Mouse (Mus musculus) stomach, embryonic 15.5 days (tissue): Measurements from ENCODE around the gene Tmcc3. TPM values are rescaled to one million over a fixed set of nuclear protein-coding genes. Genes with fewer than 3 reads are reported as not detected.

Source experiments
- ATAC-seq: fragments of 200-750 bp; cut with Nextera tagmentation; 2 replicates; pipeline ENCODE4 v1.8.0; 2017; ENCODE audit warnings: low read depth, moderate number of reproducible peaks, moderate TSS enrichment; ENCODE audit not compliant: insufficient read depth, low FRiP score
- H3K27ac ChIP-seq: fragments of 300-500 bp; sonication (generic); 2 replicates; pipeline ENCODE4 v1.5.1; 2015; ENCODE audit warnings: mild to moderate bottlenecking, inconsistent platforms
- H3K27me3 ChIP-seq: fragments of 300-500 bp; sonication (generic); replicated peaks from 2 replicates; pipeline ENCODE4 v1.6.1; 2015; ENCODE audit warnings: inconsistent platforms
- H3K36me3 ChIP-seq: fragments of 300-500 bp; sonication (generic); 2 replicates; pipeline ENCODE4 v1.6.1; 2015; ENCODE audit warnings: inconsistent platforms
- H3K4me1 ChIP-seq: fragments of 300-500 bp; sonication (generic); 2 replicates; pipeline ENCODE4 v1.6.1; 2015; ENCODE audit warnings: inconsistent platforms
- H3K4me2 ChIP-seq: fragments of 300-500 bp; sonication (generic); 2 replicates; pipeline ENCODE4 v1.6.1; 2015; ENCODE audit warnings: mild to moderate bottlenecking, inconsistent platforms
- H3K4me3 ChIP-seq: fragments of 300-500 bp; sonication (generic); replicated peaks from 2 replicates; pipeline ENCODE4 v1.5.1; 2015; ENCODE audit warnings: inconsistent platforms
- H3K9ac ChIP-seq: fragments of 300-500 bp; sonication (generic); 2 replicates; pipeline ENCODE4 v1.6.1; 2015; ENCODE audit warnings: inconsistent platforms
- H3K9me3 ChIP-seq: fragments of 300-500 bp; sonication (generic); 2 replicates; pipeline ENCODE4 v1.6.1; 2016; ENCODE audit warnings: inconsistent platforms
- WGBS: fragments of 180-500 bp; shearing (Covaris S2); methylation state at CpG from one replicate; pipeline ENCODE4 v1.1.7; 2015; 5-methylcytosine and 5-hydroxymethylcytosine counted together
- polyA plus RNA-seq: library from polyadenylated mRNA; unstranded; fragments of >200 nt; fragmentation: Nextera tagmentation; extraction: Ambion mirVana; gene quantifications from 2 replicates; pipeline ENCODE4 v1.2.1, GENCODE M21; 2015

Gene Tmcc3
- polyA plus RNA-seq, 1 experiment from 2014 or later: 9.9 TPM

DNA sequence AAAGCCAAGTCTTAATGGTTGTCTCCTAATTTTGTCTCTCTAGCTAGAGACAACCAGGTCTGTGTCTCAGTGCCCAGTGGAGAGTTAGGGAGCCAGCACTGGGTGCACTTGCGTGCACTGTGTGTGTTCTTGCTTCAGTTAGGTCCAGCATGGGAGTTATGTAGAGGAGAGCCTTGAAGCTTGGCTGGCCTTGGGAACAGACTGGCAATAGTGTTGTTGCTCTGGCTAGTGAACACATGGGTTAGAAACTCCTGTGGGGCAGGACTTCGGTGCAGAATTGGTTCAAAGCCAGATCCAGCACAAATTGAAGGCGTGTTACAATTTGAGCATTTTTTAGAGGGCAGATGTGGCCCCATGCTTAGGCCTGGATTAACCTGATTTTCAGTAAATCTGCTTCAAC lies 179.3 kb downstream of the Tmcc3 start:
- no peak overlapping the region for H3K27ac ChIP-seq
- no peak overlapping the region for H3K4me3 ChIP-seq
- 80% methylated on average over 3 of the region's 3 CpGs for WGBS
- H3K4me2 ChIP-seq: no peak overlapping the region
- H3K36me3 ChIP-seq: no peaks in the 10 kb centered on the region
- no peak overlapping the region for H3K9ac ChIP-seq
- H3K27me3 ChIP-seq: no peaks in the 10 kb centered on the region
- ATAC-seq: no peak
- no peaks in the 10 kb centered on the region for H3K4me1 ChIP-seq
- no peaks in the 10 kb centered on the region for H3K9me3 ChIP-seq

DNA sequence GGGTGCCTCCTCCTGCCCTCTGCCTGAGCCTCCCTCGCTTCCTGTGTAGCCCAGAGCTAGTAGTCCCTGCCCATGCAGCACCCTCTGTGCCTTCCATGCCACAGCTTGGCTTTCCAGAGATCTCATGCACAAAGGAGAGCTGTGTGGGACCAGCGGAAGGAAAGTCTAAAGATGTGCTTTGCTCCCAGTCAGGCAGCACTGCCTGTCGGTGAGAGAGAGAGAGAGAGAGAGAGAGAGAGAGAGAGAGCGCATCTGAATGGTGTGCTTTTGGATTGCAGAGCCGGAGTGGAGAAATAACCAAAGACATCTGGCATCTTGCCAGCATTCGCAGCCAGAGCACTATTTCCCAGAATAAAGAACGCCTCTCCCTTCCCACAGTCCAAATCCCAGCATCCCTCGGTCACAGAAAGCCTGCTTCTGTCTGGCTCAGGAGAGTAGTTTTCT lies 182.7 kb downstream of the Tmcc3 start:
- no peak overlapping the region for H3K4me3 ChIP-seq
- ATAC-seq: peak; percentile 45
- H3K36me3 ChIP-seq: no peaks in the 10 kb centered on the region
- H3K4me1 ChIP-seq: no peaks in the 10 kb centered on the region
- 24% methylated on average over 8 of the region's 8 CpGs for WGBS
- H3K27me3 ChIP-seq: no peaks in the 10 kb centered on the region
- H3K9ac ChIP-seq: no peak overlapping the region
- H3K27ac ChIP-seq: no peak overlapping the region
- no peaks in the 10 kb centered on the region for H3K9me3 ChIP-seq
- 0 out of 2 replicates have a peak overlapping the region, but pooled peaks have one; percentile 6 for H3K4me2 ChIP-seq

DNA sequence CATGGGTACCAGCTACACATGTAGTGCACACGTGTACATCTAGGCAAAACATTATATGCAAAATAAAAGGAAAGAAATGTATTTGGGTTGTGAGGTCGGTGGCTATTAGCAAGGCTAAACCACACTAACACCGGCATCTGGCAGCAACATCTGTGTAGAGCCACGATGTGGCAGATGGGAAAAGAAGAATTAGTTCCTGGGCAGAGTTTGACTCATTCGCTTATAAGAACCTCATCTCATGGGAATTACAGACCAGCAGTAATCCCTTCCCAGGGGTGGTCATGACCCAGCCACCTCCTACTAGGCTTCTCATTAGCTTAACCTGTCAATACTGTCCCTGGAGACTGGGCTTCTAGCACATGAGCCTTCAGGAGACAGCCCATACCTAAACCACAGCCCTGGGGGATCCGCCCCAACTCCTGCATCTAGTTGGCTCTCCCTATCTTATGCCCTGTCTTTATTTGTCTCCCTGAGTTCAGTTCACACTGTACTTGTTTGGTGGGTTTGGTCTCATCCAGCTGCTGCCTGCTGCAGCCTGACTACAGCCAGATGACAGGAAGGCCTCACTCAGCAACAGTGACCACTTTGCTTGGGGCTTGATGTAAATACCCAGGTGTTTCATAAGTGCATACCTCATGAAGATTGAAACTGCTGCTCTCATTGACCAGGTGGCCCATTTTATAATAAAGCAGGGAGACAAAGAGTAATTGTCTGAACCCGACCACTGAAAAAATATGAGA lies 183.9 kb downstream of the Tmcc3 start:
- Histone ChIP-seq H3K4me2 (no peak overlapping the region), H3K4me1 (no peaks in the 10 kb centered on the region), H3K9ac (no peak overlapping the region), H3K9me3 (no peaks in the 10 kb centered on the region), H3K4me3 (no peak overlapping the region), H3K36me3 (no peaks in the 10 kb centered on the region), H3K27ac (no peak overlapping the region), H3K27me3 (no peaks in the 10 kb centered on the region)
- no peak for ATAC-seq
- WGBS: 79% methylated on average over 7 of the region's 7 CpGs

DNA sequence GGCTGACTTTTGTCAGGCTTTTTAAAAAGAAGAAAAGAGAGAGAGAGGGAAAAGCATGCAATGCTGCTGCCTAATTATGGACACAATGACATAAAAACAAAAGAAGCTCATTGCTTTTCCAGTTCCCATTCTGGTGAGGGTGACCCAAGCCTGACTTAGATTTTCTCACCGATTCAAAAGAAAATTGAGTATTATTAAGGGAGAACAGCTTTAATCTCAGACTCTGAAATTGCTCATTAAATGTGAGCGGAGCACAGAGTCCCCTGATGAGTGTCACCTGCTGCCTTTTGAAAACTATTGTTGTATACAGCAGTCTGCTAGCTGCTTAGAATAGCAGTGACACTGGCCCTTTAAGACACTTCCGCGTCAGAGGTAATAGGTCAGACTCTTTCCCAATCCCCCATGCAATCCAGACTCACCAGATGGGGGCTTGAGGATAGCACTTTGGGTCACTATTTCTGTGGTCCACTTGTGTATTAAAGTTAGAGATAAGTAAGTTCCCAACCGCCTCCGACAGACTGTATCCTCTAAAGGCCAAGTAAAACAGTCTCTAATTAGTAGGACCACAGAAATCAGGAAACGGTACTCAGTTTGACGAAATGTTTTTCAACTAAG lies 185.2 kb downstream of the Tmcc3 start:
- no peak for ATAC-seq
- H3K9ac ChIP-seq: no peak overlapping the region
- WGBS: 79% methylated on average over 8 of the region's 8 CpGs

DNA sequence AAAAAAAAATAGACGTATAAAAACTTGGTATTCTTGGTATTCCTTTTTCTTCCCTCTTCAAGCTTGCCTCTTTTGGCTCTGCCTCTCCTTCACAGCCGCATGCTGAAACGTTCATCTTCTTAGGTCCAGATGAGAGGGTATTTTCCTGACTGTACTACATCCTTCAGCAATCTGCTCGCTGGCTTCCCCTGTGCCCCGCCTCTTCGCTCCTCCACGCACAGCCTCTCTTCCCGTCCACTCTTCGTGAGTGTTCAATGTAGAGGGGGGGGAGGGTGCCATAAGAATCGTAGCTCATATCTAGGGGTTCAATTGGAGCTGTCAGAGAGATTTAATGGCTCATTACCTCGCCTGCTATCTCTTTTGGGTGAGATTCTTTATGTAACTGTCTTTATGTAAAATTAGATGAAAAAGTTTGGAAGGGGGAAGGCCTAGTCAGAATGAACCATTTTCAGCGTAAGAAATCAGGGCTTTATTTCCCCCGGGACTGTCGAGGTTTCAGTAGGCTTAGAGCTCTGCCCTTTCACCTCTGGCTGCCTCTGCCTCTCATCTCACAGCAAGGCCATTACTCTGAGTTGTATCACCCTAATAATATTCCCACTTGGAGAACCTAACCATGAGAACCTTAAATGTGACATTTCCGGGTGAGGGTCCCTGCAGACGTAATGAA lies 188.6 kb downstream of the Tmcc3 start:
- no peak overlapping the region for H3K9ac ChIP-seq
- no peaks in the 10 kb centered on the region for H3K27me3 ChIP-seq
- H3K4me3 ChIP-seq: no peak overlapping the region
- no peaks in the 10 kb centered on the region for H3K4me1 ChIP-seq
- WGBS: 39% methylated on average over 16 of the region's 16 CpGs
- H3K36me3 ChIP-seq: no peaks in the 10 kb centered on the region
- peak overlapping the region; percentile 22 for H3K27ac ChIP-seq
- no peak overlapping the region for H3K4me2 ChIP-seq
- H3K9me3 ChIP-seq: no peaks in the 10 kb centered on the region
- ATAC-seq: no peak

More for the DNA sequence above, 185.2 kb downstream of the Tmcc3 start:
- H3K9me3 ChIP-seq: no peaks in the 10 kb centered on the region
- no peak overlapping the region for H3K27ac ChIP-seq
- no peaks in the 10 kb centered on the region for H3K4me1 ChIP-seq
- H3K4me2 ChIP-seq: no peak overlapping the region
- no peak overlapping the region for H3K4me3 ChIP-seq
- no peaks in the 10 kb centered on the region for H3K27me3 ChIP-seq
- H3K36me3 ChIP-seq: no peaks in the 10 kb centered on the region

DNA sequence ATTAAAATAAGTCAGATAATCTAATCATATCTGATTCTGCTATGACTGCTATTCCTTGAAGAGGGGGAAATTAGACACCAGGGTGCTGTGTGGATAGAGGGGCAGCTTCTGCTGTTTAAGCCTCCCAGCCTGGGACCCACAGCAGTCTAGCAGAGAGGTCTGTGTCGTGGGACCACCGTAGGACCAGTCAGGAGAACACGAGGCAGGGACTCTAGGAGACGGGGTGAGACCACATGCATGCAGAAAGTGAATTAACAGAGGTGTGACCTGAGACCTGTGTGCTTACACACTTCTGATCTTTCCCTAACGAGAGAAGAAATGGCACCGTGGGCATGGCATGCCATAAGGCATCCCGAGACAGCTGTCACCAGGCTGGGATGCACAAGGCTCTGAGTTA lies 189.1 kb downstream of the Tmcc3 start:
- no peaks in the 10 kb centered on the region for H3K9me3 ChIP-seq
- H3K4me1 ChIP-seq: no peaks in the 10 kb centered on the region
- H3K9ac ChIP-seq: no peak overlapping the region
- H3K36me3 ChIP-seq: no peaks in the 10 kb centered on the region
- no peak overlapping the region for H3K4me3 ChIP-seq
- no peak overlapping the region for H3K4me2 ChIP-seq
- no peak for ATAC-seq
- 81% methylated on average over 7 of the region's 7 CpGs for WGBS
- H3K27ac ChIP-seq: no peak overlapping the region
- H3K27me3 ChIP-seq: no peaks in the 10 kb centered on the region

DNA sequence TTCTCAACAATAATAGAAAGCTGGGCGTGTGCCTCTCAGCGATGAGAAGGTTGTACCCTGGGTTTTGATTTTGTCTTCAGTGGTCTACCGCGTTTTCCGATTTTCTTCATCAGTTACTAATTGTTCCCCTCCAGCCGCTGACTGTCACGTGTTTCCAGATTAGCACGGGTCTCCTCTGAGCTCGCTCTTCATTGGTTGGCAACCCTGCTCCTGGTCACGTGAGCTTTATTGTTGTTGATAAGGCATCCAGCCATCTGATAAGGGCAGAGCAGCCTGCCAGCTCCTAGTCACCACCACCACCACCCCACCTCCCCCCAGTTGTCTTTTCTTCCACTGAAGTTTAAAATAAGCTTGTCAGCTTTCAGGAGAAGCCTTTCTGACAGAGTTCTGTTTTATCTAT lies 190.0 kb downstream of the Tmcc3 start:
- no peak overlapping the region for H3K4me3 ChIP-seq
- no peaks in the 10 kb centered on the region for H3K36me3 ChIP-seq
- ATAC-seq: no peak
- no peak overlapping the region for H3K4me2 ChIP-seq
- 74% methylated on average over 10 of the region's 10 CpGs for WGBS
- H3K4me1 ChIP-seq: no peaks in the 10 kb centered on the region
- H3K27me3 ChIP-seq: no peaks in the 10 kb centered on the region
- H3K9me3 ChIP-seq: no peaks in the 10 kb centered on the region
- H3K9ac ChIP-seq: no peak overlapping the region
- no peak overlapping the region for H3K27ac ChIP-seq

DNA sequence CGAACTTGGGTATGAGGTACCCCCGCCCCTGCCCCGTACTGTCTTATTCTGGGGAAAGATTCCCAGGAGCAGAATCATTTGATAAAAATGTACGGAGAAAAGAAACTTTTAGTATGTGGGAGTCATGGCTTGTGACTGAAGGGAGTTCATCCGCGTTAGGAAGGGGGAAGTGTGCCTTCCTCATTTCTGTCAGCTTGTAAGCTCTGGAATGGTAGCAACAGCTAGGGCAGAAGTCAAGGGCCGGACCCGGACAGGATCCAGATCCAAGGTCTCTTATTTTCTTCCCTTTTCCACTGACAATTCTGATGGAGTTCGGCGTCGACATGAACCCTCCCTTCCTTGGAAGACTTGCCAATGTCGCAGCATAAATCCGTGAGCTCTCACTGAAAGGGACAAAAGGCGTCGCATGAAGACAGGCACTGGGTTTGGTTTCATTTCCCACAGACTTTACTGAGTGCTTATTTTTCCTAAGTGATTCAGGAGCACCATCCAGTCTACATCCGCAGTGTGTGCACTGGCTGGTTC lies 193.6 kb downstream of the Tmcc3 start:
- WGBS: 64% methylated on average over 16 of the region's 16 CpGs
- no peaks in the 10 kb centered on the region for H3K36me3 ChIP-seq
- no peak for ATAC-seq
- H3K27me3 ChIP-seq: no peaks in the 10 kb centered on the region
- no peak overlapping the region for H3K4me2 ChIP-seq
- H3K4me3 ChIP-seq: no peak overlapping the region
- H3K9me3 ChIP-seq: no peaks in the 10 kb centered on the region
- H3K9ac ChIP-seq: no peak overlapping the region
- H3K27ac ChIP-seq: 0 out of 2 replicates have a peak overlapping the region, but pooled peaks have one; percentile 31
- no peaks in the 10 kb centered on the region for H3K4me1 ChIP-seq

DNA sequence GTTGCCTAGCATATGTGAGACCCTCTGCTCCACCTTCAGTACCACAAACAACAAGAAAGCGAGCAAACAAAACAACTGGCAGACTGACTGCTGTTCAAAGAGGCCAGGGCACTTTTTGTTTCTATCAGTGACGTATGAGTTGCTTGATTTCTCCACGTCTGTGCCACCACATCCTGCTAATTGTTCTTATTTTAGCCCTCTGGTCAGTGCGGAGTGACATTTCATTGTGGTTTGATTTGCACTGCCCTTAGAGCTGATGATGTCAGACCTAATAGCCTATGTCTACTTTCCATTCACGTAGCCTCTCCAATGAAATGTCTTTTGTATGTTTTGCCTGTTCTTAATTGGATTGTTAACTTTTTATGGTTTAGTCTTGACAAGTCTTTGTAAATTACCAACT lies 197.1 kb downstream of the Tmcc3 start:
- Histone ChIP-seq H3K4me2 (no peak overlapping the region), H3K27me3 (no peaks in the 10 kb centered on the region)
- 64% methylated on average over 5 of the region's 5 CpGs for WGBS

DNA sequence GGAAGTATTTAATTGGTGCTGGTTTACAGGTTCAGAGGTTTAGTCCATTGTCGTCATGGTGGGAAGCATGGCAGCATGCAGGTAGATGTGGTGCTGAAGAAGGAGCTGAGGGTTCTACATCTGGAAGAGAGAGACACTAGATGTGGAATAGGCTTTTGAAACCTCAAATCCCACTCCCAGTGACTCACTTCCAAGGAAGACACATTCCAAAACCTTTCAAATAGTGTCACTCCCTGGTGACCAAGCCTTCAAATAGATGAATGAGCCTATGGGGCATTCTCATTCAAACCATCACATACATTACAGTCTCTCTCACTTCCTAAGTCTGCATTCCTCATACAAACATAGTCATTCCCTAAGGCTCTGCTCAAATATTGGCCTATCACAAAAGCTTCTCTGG lies 201.0 kb downstream of the Tmcc3 start:
- Histone ChIP-seq H3K4me2 (no peak overlapping the region), H3K4me3 (no peak overlapping the region), H3K9me3 (no peaks in the 10 kb centered on the region), H3K27ac (no peak overlapping the region), H3K36me3 (no peaks in the 10 kb centered on the region), H3K9ac (no peak overlapping the region), H3K4me1 (peaks cover 8% of the 10 kb centered on the region; the same call in 1 of the 2 replicates), H3K27me3 (no peaks in the 10 kb centered on the region)
- WGBS: 86% methylated on average over 1 of the region's 1 CpGs
- ATAC-seq: no peak

More for the DNA sequence above, 197.1 kb downstream of the Tmcc3 start:
- Histone ChIP-seq H3K36me3 (no peaks in the 10 kb centered on the region), H3K9me3 (no peaks in the 10 kb centered on the region), H3K27ac (no peak overlapping the region), H3K9ac (no peak overlapping the region), H3K4me3 (no peak overlapping the region), H3K4me1 (no peaks in the 10 kb centered on the region)
- no peak for ATAC-seq

DNA sequence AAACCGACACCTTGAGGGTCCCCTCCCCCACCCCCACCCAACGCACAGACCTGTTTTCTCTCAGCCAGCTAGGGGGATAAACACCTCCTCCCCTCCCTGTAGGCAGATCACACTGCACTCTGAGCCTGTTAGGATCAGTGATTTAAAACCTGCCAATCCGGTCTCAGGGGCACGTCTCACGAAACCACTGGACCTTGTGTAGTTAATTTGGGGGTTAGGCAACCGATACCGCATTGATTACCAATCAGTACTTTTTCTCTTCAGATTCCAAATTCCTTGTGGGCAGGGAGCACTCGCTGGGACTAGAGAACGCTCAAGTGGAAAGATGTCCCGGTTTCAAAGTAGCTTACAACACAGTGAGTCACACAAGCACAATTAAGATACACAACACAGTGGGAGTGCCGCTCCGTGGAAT lies 202.3 kb downstream of the Tmcc3 start:
- H3K36me3 ChIP-seq: no peaks in the 10 kb centered on the region
- 5% methylated on average over 12 of the region's 12 CpGs for WGBS
- H3K9ac ChIP-seq: no peak overlapping the region
- peak overlapping the region; percentile 90 for H3K4me2 ChIP-seq
- H3K4me3 ChIP-seq: peak overlapping the region; percentile 83
- no peaks in the 10 kb centered on the region for H3K9me3 ChIP-seq
- H3K27me3 ChIP-seq: no peaks in the 10 kb centered on the region
- no peak; the same call in 1 of the 2 replicates for ATAC-seq
- peaks cover 8% of the 10 kb centered on the region; the same call in 1 of the 2 replicates for H3K4me1 ChIP-seq
- 0 out of 2 replicates have a peak overlapping the region, but pooled peaks have one; percentile 77 for H3K27ac ChIP-seq
